Mouse (Mus musculus): ENCODE data around the gene Ajap1. TPM values are rescaled to one million over a fixed set of nuclear protein-coding genes. Genes with fewer than 3 reads are reported as not detected.

Gene Ajap1
- polyA plus RNA-seq, 1 experiment from 2014 or later: 0.87 TPM

- no peak overlapping the region for H3K4me2 ChIP-seq
- H3K4me1 ChIP-seq: no peaks in the 10 kb centered on the region
- no peaks in the 10 kb centered on the region for H3K36me3 ChIP-seq
- 59% methylated on average over 15 of the region's 15 CpGs for WGBS
- no peak for ATAC-seq (ENCODE audit: insufficient number of reproducible peaks, low FRiP score, low TSS enrichment, low read depth)
- no peak overlapping the region for H3K4me3 ChIP-seq
- H3K27me3 ChIP-seq: no peaks in the 10 kb centered on the region
- no peaks in the 10 kb centered on the region for H3K9me3 ChIP-seq
- no peak overlapping the region for H3K27ac ChIP-seq
- H3K9ac ChIP-seq: no peak overlapping the region
Observed at GRCm38 (mm10) chr4:153335301-153335799, 147.3 kb downstream of the Ajap1 start.

- Histone ChIP-seq H3K9me3 (no peaks in the 10 kb centered on the region), H3K36me3 (no peaks in the 10 kb centered on the region), H3K4me1 (peaks cover 12% of the 10 kb centered on the region), H3K27me3 (no peaks in the 10 kb centered on the region), H3K27ac (no peak overlapping the region), H3K4me2 (no peak overlapping the region), H3K9ac (no peak overlapping the region), H3K4me3 (no peak overlapping the region)
- ATAC-seq (ENCODE audit: insufficient number of reproducible peaks, low FRiP score, low TSS enrichment, low read depth): no peak
- WGBS: 61% methylated on average over 10 of the region's 10 CpGs
Observed at GRCm38 (mm10) chr4:153327809-153328208, 154.8 kb downstream of the Ajap1 start.
